In genomic region chr17:84241308-84241957, GRCm38 (mm10) we compare ENCODE assay signal across 16 mouse cellular contexts. TPM values are rescaled to one million over a fixed set of nuclear protein-coding genes. Genes with fewer than 3 reads are reported as not detected.
DNase-seq lines count a peak whose midpoint lies in the region; TF ChIP-seq lines count a peak whose summit lies in the region.
"Had no signal": no experiment of that assay in that cellular context is flagged by ENCODE, and none has a peak within 500 bp of the region (broad histone marks: within the 10 kb centered on the region; RNA-seq: fewer than 3 reads in every experiment).

No protein-coding gene starts in this region.

- H3K4me3 ChIP-seq in left cerebral cortex, adult 2 months = no peak overlapping the region
- H3K4me3 ChIP-seq: heart, embryonic 13.5 days; hindbrain, embryonic 10.5 days; limb, embryonic 12.5 days; lung, embryonic 15.5 days; midbrain, embryonic 10.5 days; stomach, embryonic 15.5 days had no signal

- no peak overlapping the region for H3K27ac ChIP-seq in left cerebral cortex, adult 2 months
- H3K27ac ChIP-seq: heart, embryonic 13.5 days; hindbrain, embryonic 10.5 days; limb, embryonic 12.5 days; lung, embryonic 15.5 days; midbrain, embryonic 10.5 days; stomach, embryonic 15.5 days had no signal

- TF ChIP-seq CTCF in left cerebral cortex, adult 2 months (IDR thresholded peaks at IDR 0.05) = peak; percentile 22

- intact Hi-C loops in left cerebral cortex, adult 2 months (cut with DNase I) = no loop called here
- intact Hi-C loops in left cerebral cortex, postnatal 14 days (cut with DNase I) = no loop called here

- no peak for DNase-seq in left cerebral cortex, adult 2 months (ENCODE audit: extremely low spot score in 1 of 2, low spot score in 2 of 2)
- no peak for DNase-seq in left cerebral cortex, postnatal 14 days (ENCODE audit: low spot score in 2 of 2)
- peak; percentile 33 for DNase-seq in thymus, postnatal 4 days
- no peak for DNase-seq in thymus, adult 18-20 months
- DNase-seq in WW6 (ENCODE audit: low read depth, low spot score) = peak; percentile 11
- no peak for DNase-seq in adrenal gland, postnatal 4 days (ENCODE audit: low spot score in 2 of 2)
- no peak for DNase-seq in urinary bladder, postnatal 4 days (ENCODE audit: low spot score in 2 of 2)
- no peak for DNase-seq in heart, postnatal 4 days
- DNase-seq: cerebellum, adult 2 months; kidney, postnatal 25 days had no signal

RNA-seq across cellular contexts. Expression of gene Zfp36l2, which starts 53.7 kb away (rescaled TPM):
- total RNA-seq in left cerebral cortex, adult 2 months (2021) = 10 to 100 TPM; 22.5 to 24.3 TPM
- 10 to 100 TPM; 16.6 to 26.1 TPM for total RNA-seq in left cerebral cortex, postnatal 14 days (2021)
- 10 to 100 TPM; 65.6 to 71.3 TPM for total RNA-seq in adrenal gland, postnatal 4 days (2021)
- total RNA-seq in heart, postnatal 4 days (2021) = 10 to 100 TPM; 37.0 to 41.0 TPM

Comparison
In these comparisons a context has a peak if more than half of its experiments do, and no peak if none do; other contexts are left out.
1. DNase-seq: peak in thymus, postnatal 4 days (single experiment) and WW6 (single experiment); none in left cerebral cortex, adult 2 months (0 of 2), left cerebral cortex, postnatal 14 days (0 of 2), thymus, adult 18-20 months (0 of 2), adrenal gland, postnatal 4 days (0 of 2), urinary bladder, postnatal 4 days (0 of 2) and heart, postnatal 4 days (single experiment).